Mouse (Mus musculus) olfactory bulb, adult 2 months (tissue): ENCODE data around the gene Depdc5.

Experiments used
- CTCF ChIP-seq: fragments of 200-500 bp; IDR thresholded peaks from 2 replicates; pipeline ENCODE4 v1.5.1; 2012; ENCODE audit warnings: low read depth, mild to moderate bottlenecking, low read length, moderate library complexity; ENCODE audit not compliant: insufficient read depth
- POLR2A ChIP-seq: fragments of 200-500 bp; IDR thresholded peaks from 2 replicates; pipeline ENCODE4 v1.6.1; 2012; ENCODE audit warnings: mild to moderate bottlenecking, low read depth, low read length, moderate library complexity; ENCODE audit not compliant: insufficient read depth

DNA sequence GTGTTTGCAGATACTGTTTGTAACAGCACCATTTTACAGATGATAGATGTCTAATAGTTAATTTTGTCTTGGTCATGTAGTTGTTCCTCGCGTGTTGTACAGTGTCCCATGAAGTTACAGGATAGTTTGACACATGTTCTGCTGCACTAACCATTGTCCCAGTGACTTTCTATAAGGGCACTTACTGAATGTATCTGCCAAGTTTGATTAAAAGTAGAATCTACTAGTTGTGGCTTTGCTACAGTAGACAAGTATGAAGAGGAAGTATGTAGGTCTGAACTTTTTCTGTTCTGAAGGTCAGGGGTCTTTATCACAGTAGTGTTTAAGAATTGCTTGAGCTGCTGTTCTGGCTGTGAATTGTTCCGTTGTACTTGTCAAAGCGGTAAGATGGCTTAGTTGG lies 159.8 kb downstream of the Depdc5 start:
- TF ChIP-seq CTCF (no peak), POLR2A (no peak)
